21 mouse cellular contexts compared by ENCODE assay signal in genomic region chr8:126573878-126574277, GRCm38 (mm10). TPM values are rescaled to one million over a fixed set of nuclear protein-coding genes. Genes with fewer than 3 reads are reported as not detected.
DNase-seq lines count a peak whose midpoint lies in the region; ATAC-seq lines count a peak whose summit lies in the region.
"Had no signal": no experiment of that assay in that cellular context is flagged by ENCODE, and none has a peak within 500 bp of the region (broad histone marks: within the 10 kb centered on the region; RNA-seq: fewer than 3 reads in every experiment).

No protein-coding gene starts in this region.

- no peaks in the 10 kb centered on the region for H3K36me3 ChIP-seq in intestine, embryonic 14.5 days (ENCODE audit: control insufficient read depth, insufficient read depth, low read length)
- no peaks in the 10 kb centered on the region for H3K36me3 ChIP-seq in stomach, embryonic 14.5 days (ENCODE audit: control insufficient read depth, insufficient read depth, low read length)
- no peaks in the 10 kb centered on the region for H3K36me3 ChIP-seq in heart, embryonic 12.5 days
- H3K36me3 ChIP-seq: embryonic facial prominence, embryonic 13.5 days; forebrain, embryonic 15.5 days; heart, embryonic 10.5 days; hindbrain, embryonic 12.5 days; limb, embryonic 15.5 days; midbrain, embryonic 10.5 days had no signal

- H3K4me1 ChIP-seq in intestine, embryonic 14.5 days (replicated peaks; ENCODE audit: control insufficient read depth, insufficient read depth, low read length) = no peaks in the 10 kb centered on the region
- H3K4me1 ChIP-seq in stomach, embryonic 14.5 days (ENCODE audit: control insufficient read depth, insufficient read depth, low read length) = no peaks in the 10 kb centered on the region
- peaks cover 7% of the 10 kb centered on the region; the same call in 1 of the 2 replicates for H3K4me1 ChIP-seq in heart, embryonic 12.5 days (replicated peaks)

- 0 out of 2 replicates have a peak, but pooled peaks have one; percentile 41 for ATAC-seq in intestine, embryonic 14.5 days (replicated peaks; ENCODE audit: low FRiP score, low TSS enrichment, low read depth)
- peak; percentile 54; the same call in 1 of the 2 replicates for ATAC-seq in stomach, embryonic 14.5 days (ENCODE audit: insufficient number of reproducible peaks, insufficient read depth, low FRiP score, low read depth)
- ATAC-seq in heart, embryonic 12.5 days (ENCODE audit: insufficient number of reproducible peaks, low FRiP score) = no peak
- ATAC-seq: forebrain, embryonic 15.5 days; Patski had no signal

- peak; percentile 73 for DNase-seq in heart, adult 11 months
- DNase-seq in heart, adult 9 months (ENCODE audit: low spot score in 2 of 2) = no peak
- DNase-seq in intestine, embryonic 14.5 days (ENCODE audit: low spot score) = no peak
- DNase-seq in kidney, postnatal 10 days = peak; percentile 64
- no peak for DNase-seq in ovary, postnatal 10 days (ENCODE audit: low spot score)
- DNase-seq in adrenal gland, postnatal 25 days = no peak
- DNase-seq: adrenal gland, adult 8-10 months; cerebellum, postnatal 10 days; gastrocnemius, postnatal 25 days; heart, postnatal 10 days; right cerebral cortex, adult 18-20 months had no signal

- H3K9me3 ChIP-seq in intestine, embryonic 14.5 days (ENCODE audit: control insufficient read depth, low read length) = no peaks in the 10 kb centered on the region
- H3K9me3 ChIP-seq in stomach, embryonic 14.5 days (ENCODE audit: control insufficient read depth, low read depth, low read length) = no peaks in the 10 kb centered on the region
- no peaks in the 10 kb centered on the region for H3K9me3 ChIP-seq in heart, embryonic 12.5 days (replicated peaks)
- H3K9me3 ChIP-seq: embryonic facial prominence, embryonic 13.5 days; forebrain, embryonic 15.5 days; heart, embryonic 10.5 days; hindbrain, embryonic 12.5 days; limb, embryonic 15.5 days; midbrain, embryonic 10.5 days had no signal

- H3K4me2 ChIP-seq in intestine, embryonic 14.5 days (ENCODE audit: low read length) = no peak overlapping the region
- no peak overlapping the region for H3K4me2 ChIP-seq in stomach, embryonic 14.5 days (replicated peaks; ENCODE audit: low read depth, low read length)
- no peak overlapping the region for H3K4me2 ChIP-seq in heart, embryonic 12.5 days
- H3K4me2 ChIP-seq: embryonic facial prominence, embryonic 13.5 days; forebrain, embryonic 15.5 days; hindbrain, embryonic 12.5 days; limb, embryonic 15.5 days had no signal

- 81% methylated on average over 4 of the region's 4 CpGs for WGBS in intestine, embryonic 14.5 days
- 77% methylated on average over 4 of the region's 4 CpGs for WGBS in stomach, embryonic 14.5 days
- 74% methylated on average over 4 of the region's 4 CpGs for WGBS in heart, embryonic 12.5 days

- no peak overlapping the region for H3K9ac ChIP-seq in intestine, embryonic 14.5 days (ENCODE audit: low read length)
- H3K9ac ChIP-seq in stomach, embryonic 14.5 days (replicated peaks; ENCODE audit: low read depth, low read length) = no peak overlapping the region
- no peak overlapping the region for H3K9ac ChIP-seq in heart, embryonic 12.5 days
- H3K9ac ChIP-seq: embryonic facial prominence, embryonic 13.5 days; forebrain, embryonic 15.5 days; hindbrain, embryonic 12.5 days; limb, embryonic 15.5 days had no signal

- no peak overlapping the region for H3K27ac ChIP-seq in intestine, embryonic 14.5 days (ENCODE audit: low read depth)
- no peak overlapping the region for H3K27ac ChIP-seq in stomach, embryonic 14.5 days (ENCODE audit: low read length)
- H3K27ac ChIP-seq in heart, embryonic 12.5 days (ENCODE audit: poor library complexity, severe bottlenecking) = no peak overlapping the region
- H3K27ac ChIP-seq: embryonic facial prominence, embryonic 13.5 days; forebrain, embryonic 15.5 days; heart, embryonic 10.5 days; hindbrain, embryonic 12.5 days; limb, embryonic 15.5 days; macrophage; midbrain, embryonic 10.5 days had no signal

- H3K4me3 ChIP-seq in intestine, embryonic 14.5 days (ENCODE audit: low read depth, low read length) = no peak overlapping the region
- H3K4me3 ChIP-seq in stomach, embryonic 14.5 days (ENCODE audit: low read depth, low read length) = no peak overlapping the region
- H3K4me3 ChIP-seq in heart, embryonic 12.5 days = no peak overlapping the region
- H3K4me3 ChIP-seq: embryonic facial prominence, embryonic 13.5 days; forebrain, embryonic 15.5 days; heart, embryonic 10.5 days; hindbrain, embryonic 12.5 days; limb, embryonic 15.5 days; midbrain, embryonic 10.5 days had no signal

- H3K27me3 ChIP-seq in intestine, embryonic 14.5 days (replicated peaks; ENCODE audit: control insufficient read depth, insufficient read depth, low read length) = no peaks in the 10 kb centered on the region
- no peaks in the 10 kb centered on the region for H3K27me3 ChIP-seq in stomach, embryonic 14.5 days (ENCODE audit: control insufficient read depth, insufficient read depth, low read length)
- H3K27me3 ChIP-seq in heart, embryonic 12.5 days (replicated peaks) = no peaks in the 10 kb centered on the region
- H3K27me3 ChIP-seq: embryonic facial prominence, embryonic 13.5 days; forebrain, embryonic 15.5 days; hindbrain, embryonic 12.5 days; limb, embryonic 15.5 days; Patski had no signal

RNA-seq across cellular contexts. Expression of gene Irf2bp2, which starts 19.9 kb away (rescaled TPM):
- polyA plus RNA-seq in intestine, embryonic 14.5 days (2014; fragmentation: Nextera tagmentation; extraction: Ambion mirVana) = 11.3 and 11.5 TPM in 2 replicates
- 9.7 and 10.0 TPM in 2 replicates for polyA plus RNA-seq in stomach, embryonic 14.5 days (2014; fragmentation: Nextera tagmentation; extraction: Ambion mirVana)
- 8.9 and 9.7 TPM in 2 replicates for polyA plus RNA-seq in heart, embryonic 12.5 days (2016; fragmentation: Nextera tagmentation; extraction: Ambion mirVana)
- total RNA-seq in adrenal gland, postnatal 25 days (2021) = 81.3 and 82.6 TPM in 2 replicates

Comparison
In these comparisons a context has a peak if more than half of its experiments do, and no peak if none do; other contexts are left out.
1. DNase-seq: peak in heart, adult 11 months (single experiment) and kidney, postnatal 10 days (single experiment); none in heart, adult 9 months (0 of 2), intestine, embryonic 14.5 days (single experiment), ovary, postnatal 10 days (single experiment) and adrenal gland, postnatal 25 days (single experiment).